Comparison of ENCODE assay signal across 8 mouse cellular contexts in genomic region chr2:118711038-118711494, GRCm38 (mm10). TPM values are rescaled to one million over a fixed set of nuclear protein-coding genes. Genes with fewer than 3 reads are reported as not detected.
DNase-seq lines count a peak whose midpoint lies in the region; TF ChIP-seq lines count a peak whose summit lies in the region.

No protein-coding gene starts in this region.

- H3K36me3 ChIP-seq in hindbrain, embryonic 10.5 days, result no peaks in the 10 kb centered on the region
- no peaks in the 10 kb centered on the region for H3K36me3 ChIP-seq in liver, adult 2 months (ENCODE audit: control insufficient read depth, insufficient read depth, low read length)

- TF ChIP-seq POLR2A in liver, adult 2 months (IDR thresholded peaks at IDR 0.05; ENCODE audit: extremely low read depth, insufficient read depth, low read length), result no peak

- H3K27ac ChIP-seq in hindbrain, embryonic 10.5 days, result peak overlapping the region; percentile 67
- no peak overlapping the region for H3K27ac ChIP-seq in liver, adult 2 months (replicated peaks; ENCODE audit: insufficient read depth, low read depth, low read length)

- H3K9me3 ChIP-seq in hindbrain, embryonic 10.5 days, result no peaks in the 10 kb centered on the region

- under 1% methylated on average over 36 of the region's 36 CpGs for WGBS in hindbrain, embryonic 10.5 days
- WGBS in liver, adult 2 months, result 4% methylated on average over 36 of the region's 36 CpGs

- H3K9ac ChIP-seq in liver, adult 2 months (ENCODE audit: low read depth, low read length), result no peak overlapping the region

- TF ChIP-seq CTCF in liver, adult 2 months (IDR thresholded peaks at IDR 0.05; ENCODE audit: low read depth, low read length), result no peak

- peak overlapping the region; percentile 58 for H3K4me3 ChIP-seq in hindbrain, embryonic 10.5 days
- H3K4me3 ChIP-seq in liver, adult 2 months (ENCODE audit: insufficient read depth, low read depth, low read length), result peak overlapping the region; percentile 29; the same call in 1 of the 2 replicates

- H3K4me1 ChIP-seq in hindbrain, embryonic 10.5 days (replicated peaks), result peaks cover 50% of the 10 kb centered on the region
- H3K4me1 ChIP-seq in liver, adult 2 months (ENCODE audit: control insufficient read depth, insufficient read depth, low read length), result peaks cover 7% of the 10 kb centered on the region; the same call in 1 of the 2 replicates

- H3K27me3 ChIP-seq in hindbrain, embryonic 10.5 days (ENCODE audit: insufficient read depth, poor library complexity, severe bottlenecking), result peaks cover 98% of the 10 kb centered on the region
- peaks cover 7% of the 10 kb centered on the region; the same call in 1 of the 2 replicates for H3K27me3 ChIP-seq in liver, adult 2 months (ENCODE audit: control insufficient read depth, insufficient read depth, low read length)

- peak; percentile 61 to 82 for DNase-seq in adrenal gland, adult (ENCODE audit: inconsistent age in 2 of 2, low spot score in 1 of 2)
- no peak for DNase-seq in adrenal gland, adult 8-10 months
- peak; percentile 42 for DNase-seq in urinary bladder, postnatal 25 days (ENCODE audit: low spot score)
- no peak for DNase-seq in urinary bladder, postnatal 36 days (ENCODE audit: low spot score in 2 of 2)
- DNase-seq in hindbrain, embryonic 10.5 days (ENCODE audit: low spot score), result peak; percentile 71
- DNase-seq in liver, adult 2 months (ENCODE audit: extremely low read depth, low read depth, low spot score), result no peak
- peak; percentile 70 for DNase-seq in neural tube, embryonic 10.5 days (ENCODE audit: extremely low spot score, low spot score)
- DNase-seq in ovary, postnatal 14 days (ENCODE audit: low spot score), result no peak

- no peaks in the 10 kb centered on the region for H3K79me2 ChIP-seq in liver, adult 2 months (ENCODE audit: control insufficient read depth, insufficient read depth, low read length)

RNA-seq across cellular contexts. Expression of gene Ankrd63, which starts 7.3 kb away (rescaled TPM):
- total RNA-seq in adrenal gland, adult 8-10 months (2022), result under 1 TPM; 0.11 to 0.84 (median 0.36) TPM
- polyA plus RNA-seq in hindbrain, embryonic 10.5 days (2016; fragmentation: Nextera tagmentation; extraction: Ambion mirVana), result not detected in 2 replicates
- total RNA-seq in liver, adult 2 months (2014; rRNA removed), result not detected in 2 replicates
- polyA plus RNA-seq in liver, adult 2 months (2012; rRNA removed), result not detected in 2 replicates

RNA-seq across cellular contexts. Expression of gene Plcb2, which starts 17.2 kb away (rescaled TPM):
- 1 to 10 TPM; 2.0 to 4.1 (median 3.0) TPM for total RNA-seq in adrenal gland, adult 8-10 months (2022)
- polyA plus RNA-seq in hindbrain, embryonic 10.5 days (2016; fragmentation: Nextera tagmentation; extraction: Ambion mirVana), result 0.31 and 0.43 TPM in 2 replicates
- total RNA-seq in liver, adult 2 months (2014; rRNA removed), result 1.2 and 1.7 TPM in 2 replicates
- 0.68 and 0.80 TPM in 2 replicates for polyA plus RNA-seq in liver, adult 2 months (2012; rRNA removed)

RNA-seq across cellular contexts. Expression of gene Inafm2, which starts 34.5 kb away (rescaled TPM):
- total RNA-seq in adrenal gland, adult 8-10 months (2022), result 10 to 100 TPM; 36.3 to 48.6 (median 39.9) TPM
- polyA plus RNA-seq in hindbrain, embryonic 10.5 days (2016; fragmentation: Nextera tagmentation; extraction: Ambion mirVana), result 22.1 and 22.9 TPM in 2 replicates
- total RNA-seq in liver, adult 2 months (2014; rRNA removed), result 4.4 and 5.4 TPM in 2 replicates
- 4.7 TPM in 2 replicates for polyA plus RNA-seq in liver, adult 2 months (2012; rRNA removed)

RNA-seq across cellular contexts. Expression of gene Pak6, which starts 48.0 kb away (rescaled TPM):
- total RNA-seq in adrenal gland, adult 8-10 months (2022), result 10 to 100 TPM; 27.0 to 35.6 (median 28.7) TPM
- polyA plus RNA-seq in hindbrain, embryonic 10.5 days (2016; fragmentation: Nextera tagmentation; extraction: Ambion mirVana), result 0.25 and 0.90 TPM in 2 replicates
- 0.07 TPM in 1 of 2 replicates, not detected in the other for total RNA-seq in liver, adult 2 months (2014; rRNA removed)
- polyA plus RNA-seq in liver, adult 2 months (2012; rRNA removed), result 0.23 and 0.25 TPM in 2 replicates

RNA-seq across cellular contexts. Expression of gene Ccdc9b, which starts 51.4 kb away (rescaled TPM):
- 10 to 100 TPM in 2 of 4 experiments, 1 to 10 TPM in 2; 5.3 to 18.8 (median 11.2) TPM for total RNA-seq in adrenal gland, adult 8-10 months (2022)
- polyA plus RNA-seq in hindbrain, embryonic 10.5 days (2016; fragmentation: Nextera tagmentation; extraction: Ambion mirVana), result 0.50 and 0.55 TPM in 2 replicates
- 1.1 and 1.9 TPM in 2 replicates for total RNA-seq in liver, adult 2 months (2014; rRNA removed)
- polyA plus RNA-seq in liver, adult 2 months (2012; rRNA removed), result 0.68 and 0.94 TPM in 2 replicates

Comparison
In these comparisons a context has a peak if more than half of its experiments do, and no peak if none do; other contexts are left out.
1. DNase-seq: peak in adrenal gland, adult (2 of 2), urinary bladder, postnatal 25 days (single experiment), hindbrain, embryonic 10.5 days (single experiment) and neural tube, embryonic 10.5 days (single experiment); none in adrenal gland, adult 8-10 months (single experiment), urinary bladder, postnatal 36 days (0 of 2), liver, adult 2 months (single experiment) and ovary, postnatal 14 days (single experiment).